Mouse (Mus musculus): ENCODE results near the gene Prokr2. TPM values are rescaled to one million over a fixed set of nuclear protein-coding genes. Genes with fewer than 3 reads are reported as not detected.

The Prokr2 gene
- total RNA-seq, 2 experiments from 2014 or later: 2.2 to 2.4 TPM

Other genes with a start within 250 kb of the Prokr2 start
- gene Slc23a2, start 240.3 kb downstream of the Prokr2 start, total RNA-seq (2021): 10 to 100 TPM; 94.4 to 98.1 TPM
- gene Tmem230, start 137.6 kb downstream of the Prokr2 start, total RNA-seq (2021): 10 to 100 TPM; 31.7 to 32.2 TPM
- gene Pcna, start 132.1 kb downstream of the Prokr2 start, total RNA-seq (2021): 10 to 100 TPM; 47.3 to 52.9 TPM
- 100 to 1,000 TPM; 255 to 262 TPM for gene Cds2, start 122.3 kb downstream of the Prokr2 start, total RNA-seq (2021)
- 10 to 100 TPM; 63.8 to 67.2 TPM for gene Gpcpd1, start 202.3 kb upstream of the Prokr2 start, total RNA-seq (2021)